Mouse (Mus musculus) ES-E14 (cell line): ENCODE data around the gene Chmp3.

Experiments
- CHD2 ChIP-seq: IDR thresholded peaks from 2 replicates; pipeline ENCODE4 v1.6.1; 2014; ENCODE audit warnings: mild to moderate bottlenecking, low read depth, low read length, inconsistent platforms
- ZC3H11A ChIP-seq: IDR thresholded peaks from 2 replicates; pipeline ENCODE4 v1.6.1; 2012; ENCODE audit warnings: low read depth, mild to moderate bottlenecking, inconsistent platforms, low read length, borderline replicate concordance
- ZNF384 ChIP-seq: IDR thresholded peaks from 2 replicates; pipeline ENCODE4 v1.6.1; 2012; ENCODE audit warnings: low read depth, low read length, inconsistent platforms

DNA sequence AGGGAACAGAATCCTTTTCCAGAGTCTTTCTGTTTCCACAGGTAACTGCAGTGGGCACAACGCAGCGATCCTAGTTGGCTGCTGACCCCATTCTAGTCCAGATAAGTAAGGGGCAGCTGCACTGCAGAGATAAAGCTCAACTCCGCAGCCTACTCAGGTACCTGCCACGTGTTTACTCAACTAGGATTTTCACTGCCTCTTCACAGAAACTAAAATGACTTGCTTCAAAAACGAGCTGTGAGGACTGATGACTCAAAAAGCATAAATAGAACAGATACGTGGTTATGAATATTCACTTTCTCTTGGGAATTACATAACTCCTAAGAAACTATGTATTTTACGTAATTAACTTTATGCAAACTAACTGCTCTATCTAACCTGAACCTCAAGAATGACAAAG, 66.4 kb downstream of the Chmp3 start:
- no peak for TF ChIP-seq ZNF384
- no peak for TF ChIP-seq ZC3H11A
- no peak for TF ChIP-seq CHD2
